Mouse (Mus musculus) liver, embryonic 14.5 days (tissue): ENCODE results near the gene 4921507P07Rik.

ENCODE experiments used
- CTCF ChIP-seq: IDR thresholded peaks from 2 replicates; pipeline ENCODE4 v1.5.1; 2016; ENCODE audit warnings: antibody characterized with exemption, low read depth, control low read depth
- EP300 ChIP-seq: IDR thresholded peaks from 2 replicates; pipeline ENCODE4 v1.6.1; 2016; ENCODE audit warnings: antibody characterized with exemption, low read depth

- TF ChIP-seq EP300 (no peak), CTCF (peak; percentile 75)
Observed at GRCm38 (mm10) chr6:50545412-50546043, 50.9 kb downstream of the 4921507P07Rik start.
